Mouse (Mus musculus) hindbrain, embryonic 11.5 days (tissue): Measurements from ENCODE around the gene Twist2. TPM values are rescaled to one million over a fixed set of nuclear protein-coding genes. Genes with fewer than 3 reads are reported as not detected.

Experiments
- ATAC-seq: fragments of 200-750 bp; cut with Nextera tagmentation; 2 replicates; pipeline ENCODE4 v1.8.0; 2017; ENCODE audit warnings: mild to moderate bottlenecking, moderate TSS enrichment, moderate library complexity; ENCODE audit not compliant: low FRiP score
- DNase-seq: peaks from one replicate; pipeline ENCODE4 v3.0.0-alpha.2; 2015; ENCODE audit warnings: low spot score
- H3K27ac ChIP-seq: fragments of 300-500 bp; sonication (generic); 2 replicates; pipeline ENCODE4 v1.5.1; 2014; ENCODE audit warnings: mild to moderate bottlenecking, low read depth, low read length
- H3K27me3 ChIP-seq: fragments of 300-500 bp; sonication (generic); 2 replicates; pipeline ENCODE4 v1.6.1; 2014; ENCODE audit warnings: mild to moderate bottlenecking, low read length, moderate library complexity, mixed read lengths; ENCODE audit not compliant: control insufficient read depth, insufficient read depth
- H3K36me3 ChIP-seq: fragments of 300-500 bp; sonication (generic); 2 replicates; pipeline ENCODE4 v1.6.1; 2014; ENCODE audit warnings: mild to moderate bottlenecking, low read length, moderate library complexity, mixed read lengths; ENCODE audit not compliant: control insufficient read depth, insufficient read depth
- H3K4me1 ChIP-seq: fragments of 300-500 bp; sonication (generic); replicated peaks from 2 replicates; pipeline ENCODE4 v1.6.1; 2014; ENCODE audit warnings: low read length, mixed read lengths; ENCODE audit not compliant: control insufficient read depth, insufficient read depth
- H3K4me2 ChIP-seq: fragments of 300-500 bp; sonication (generic); replicated peaks from 2 replicates; pipeline ENCODE4 v1.6.1; 2014; ENCODE audit warnings: mild to moderate bottlenecking, low read depth, low read length
- H3K4me3 ChIP-seq: fragments of 300-500 bp; sonication (generic); 2 replicates; pipeline ENCODE4 v1.5.1; 2014; ENCODE audit warnings: low read depth, low read length
- H3K9ac ChIP-seq: fragments of 300-500 bp; sonication (generic); 2 replicates; pipeline ENCODE4 v1.6.1; 2014; ENCODE audit warnings: low read depth, low read length
- H3K9me3 ChIP-seq: fragments of 300-500 bp; sonication (generic); 2 replicates; pipeline ENCODE4 v1.6.1; 2016; ENCODE audit warnings: low read length; ENCODE audit not compliant: control insufficient read depth
- WGBS: fragments of 180-500 bp; shearing (Covaris S2); extraction: QIAGEN DNeasy Blood & Tissue Kit; methylation state at CpG from one replicate; pipeline ENCODE4 v1.1.7; 2014; 5-methylcytosine and 5-hydroxymethylcytosine counted together
- polyA plus RNA-seq: library from polyadenylated mRNA; unstranded; fragments of >200 nt; fragmentation: Nextera tagmentation; extraction: Ambion mirVana; gene quantifications from 2 replicates; pipeline ENCODE4 v1.2.1, GENCODE M21; 2014

Gene Twist2
- polyA plus RNA-seq, 1 experiment from 2014 or later: 23.2 TPM

GRCm38 (mm10) chr1:91874633-91875032 is 73.4 kb downstream of the Twist2 start:
- Histone ChIP-seq H3K9me3 (no peaks in the 10 kb centered on the region), H3K27me3 (no peaks in the 10 kb centered on the region), H3K4me1 (no peaks in the 10 kb centered on the region), H3K36me3 (no peaks in the 10 kb centered on the region), H3K27ac (no peak overlapping the region), H3K4me2 (no peak overlapping the region), H3K4me3 (no peak overlapping the region), H3K9ac (no peak overlapping the region)
- ATAC-seq: no peak
- 29% methylated on average over 2 of the region's 2 CpGs for WGBS
- DNase-seq: peak; percentile 82

DNA sequence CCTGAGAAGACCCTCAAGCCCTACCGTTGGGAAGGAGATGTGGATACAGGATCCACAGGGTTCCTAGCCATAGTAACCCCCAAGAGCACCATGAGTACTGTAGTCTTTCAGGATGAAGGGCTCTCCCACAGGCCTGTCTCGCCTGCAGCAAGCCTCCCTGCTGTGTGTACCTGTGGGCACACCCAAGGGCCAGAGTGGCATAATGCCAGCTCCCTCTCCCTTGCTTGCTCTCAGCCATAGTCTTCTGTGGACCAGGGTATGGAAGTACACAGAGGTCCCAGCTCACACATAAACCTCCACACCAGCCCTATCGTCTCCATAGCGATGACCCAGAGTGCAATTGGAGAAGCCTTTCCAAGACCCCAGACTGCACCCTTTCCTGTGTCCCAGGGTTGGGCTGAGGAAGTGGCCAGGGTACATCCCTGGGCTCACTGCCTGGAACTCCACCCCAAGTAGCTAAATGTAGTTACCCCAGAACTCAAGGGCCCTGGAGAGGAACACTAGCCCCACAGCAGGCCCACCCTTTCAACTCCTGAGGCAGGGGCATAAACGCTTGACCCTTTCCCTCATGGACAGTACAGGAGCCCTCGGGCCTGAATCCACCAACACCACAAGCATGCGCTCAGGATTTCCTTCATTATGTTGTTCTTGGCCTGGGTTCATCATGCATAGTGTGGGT is 73.9 kb downstream of the Twist2 start:
- DNase-seq (no peak), ATAC-seq (no peak)
- Histone ChIP-seq H3K4me2 (no peak overlapping the region), H3K27me3 (no peaks in the 10 kb centered on the region), H3K27ac (no peak overlapping the region), H3K9ac (no peak overlapping the region), H3K9me3 (no peaks in the 10 kb centered on the region), H3K36me3 (no peaks in the 10 kb centered on the region), H3K4me1 (no peaks in the 10 kb centered on the region), H3K4me3 (no peak overlapping the region)
- 74% methylated on average over 7 of the region's 7 CpGs for WGBS

DNA sequence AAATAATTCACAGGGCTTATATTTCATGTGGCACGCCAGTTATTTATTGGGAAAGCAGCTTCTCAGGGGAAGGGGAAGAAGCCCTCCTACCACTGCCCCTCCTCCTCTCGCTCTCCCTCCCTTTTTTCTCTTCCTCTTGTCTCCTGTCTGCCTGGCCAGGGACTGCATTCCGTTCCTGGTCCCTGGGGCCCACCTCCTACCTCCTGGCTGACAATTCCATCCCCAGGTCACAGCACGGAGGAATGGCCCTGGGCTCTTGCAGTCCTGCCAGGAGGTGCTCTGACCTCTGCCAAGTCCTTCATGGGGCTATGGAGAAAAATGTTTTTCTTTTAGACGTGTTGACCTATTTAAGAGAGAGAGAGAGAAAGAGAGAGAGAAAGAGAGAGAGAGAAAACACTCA is 77.4 kb downstream of the Twist2 start:
- Histone ChIP-seq H3K4me2 (no peak overlapping the region), H3K9ac (no peak overlapping the region), H3K4me1 (no peaks in the 10 kb centered on the region), H3K4me3 (no peak overlapping the region), H3K36me3 (no peaks in the 10 kb centered on the region), H3K27me3 (no peaks in the 10 kb centered on the region), H3K27ac (no peak overlapping the region), H3K9me3 (no peaks in the 10 kb centered on the region)
- DNase-seq (no peak), ATAC-seq (no peak)
- 31% methylated on average over 5 of the region's 5 CpGs for WGBS

- no peaks in the 10 kb centered on the region for H3K9me3 ChIP-seq
- no peak for DNase-seq
- 91% methylated on average over 12 of the region's 12 CpGs for WGBS
Observed at GRCm38 (mm10) chr1:91880156-91880555, 78.9 kb downstream of the Twist2 start.

GRCm38 (mm10) chr1:91880899-91881298 is 79.6 kb downstream of the Twist2 start:
- WGBS: 77% methylated on average over 8 of the region's 8 CpGs
- H3K9me3 ChIP-seq: no peaks in the 10 kb centered on the region
- no peaks in the 10 kb centered on the region for H3K36me3 ChIP-seq
- no peak overlapping the region for H3K27ac ChIP-seq
- H3K9ac ChIP-seq: no peak overlapping the region
- DNase-seq: no peak
- no peak for ATAC-seq
- no peaks in the 10 kb centered on the region for H3K4me1 ChIP-seq
- no peak overlapping the region for H3K4me3 ChIP-seq
- H3K27me3 ChIP-seq: no peaks in the 10 kb centered on the region
- H3K4me2 ChIP-seq: no peak overlapping the region

More at GRCm38 (mm10) chr1:91880156-91880555, 78.9 kb downstream of the Twist2 start:
- Histone ChIP-seq H3K36me3 (no peaks in the 10 kb centered on the region), H3K27ac (no peak overlapping the region), H3K27me3 (no peaks in the 10 kb centered on the region), H3K4me1 (no peaks in the 10 kb centered on the region), H3K4me3 (no peak overlapping the region), H3K9ac (no peak overlapping the region), H3K4me2 (no peak overlapping the region)
- no peak for ATAC-seq

DNA sequence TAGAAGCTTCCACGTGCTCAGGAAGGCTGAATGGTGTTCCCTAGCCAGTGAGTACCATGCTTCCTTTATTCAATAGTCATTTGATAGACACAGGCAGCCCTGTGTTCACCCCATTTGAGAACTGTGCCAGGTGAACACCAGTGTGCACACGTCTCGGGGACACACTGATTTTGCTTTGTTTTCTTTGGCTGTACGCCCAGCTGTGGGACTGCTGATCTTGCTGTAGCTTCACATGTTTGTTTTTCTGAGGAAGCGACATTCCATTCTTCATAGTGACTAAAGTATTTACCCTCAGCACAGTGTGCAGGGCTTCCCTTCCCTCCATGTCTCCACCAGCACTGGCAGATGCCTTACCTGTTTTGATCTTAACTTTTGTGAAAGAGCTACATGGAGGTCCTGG is 81.9 kb downstream of the Twist2 start:
- no peak overlapping the region for H3K27ac ChIP-seq
- no peaks in the 10 kb centered on the region for H3K4me1 ChIP-seq
- H3K9ac ChIP-seq: no peak overlapping the region
- no peak overlapping the region for H3K4me3 ChIP-seq
- H3K27me3 ChIP-seq: no peaks in the 10 kb centered on the region
- ATAC-seq (no peak), DNase-seq (no peak)
- H3K36me3 ChIP-seq: no peaks in the 10 kb centered on the region
- no peaks in the 10 kb centered on the region for H3K9me3 ChIP-seq
- WGBS: 63% methylated on average over 5 of the region's 5 CpGs
- no peak overlapping the region for H3K4me2 ChIP-seq

DNA sequence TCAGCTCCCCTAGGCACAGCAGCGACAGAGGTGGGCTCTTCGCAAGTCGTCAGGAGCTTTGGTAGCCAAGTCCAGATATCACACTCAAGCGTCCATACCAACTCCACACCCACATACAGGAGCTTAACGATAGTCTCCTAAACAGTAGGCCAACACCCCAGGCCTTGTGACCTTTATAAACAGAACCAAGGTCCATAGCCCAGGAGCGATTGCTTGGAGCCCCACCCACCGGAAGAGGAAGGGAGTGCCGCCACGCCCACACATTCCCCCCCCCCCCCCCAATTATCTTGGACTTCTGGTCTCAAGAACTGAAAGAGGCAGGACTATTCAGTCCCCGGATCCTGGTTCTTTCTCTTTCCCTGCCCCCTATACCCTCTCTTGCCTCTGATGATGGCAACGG is 92.3 kb downstream of the Twist2 start:
- no peaks in the 10 kb centered on the region for H3K27me3 ChIP-seq
- DNase-seq (no peak), ATAC-seq (no peak)
- H3K4me3 ChIP-seq: no peak overlapping the region
- H3K9ac ChIP-seq: no peak overlapping the region
- H3K36me3 ChIP-seq: no peaks in the 10 kb centered on the region
- H3K4me1 ChIP-seq: no peaks in the 10 kb centered on the region
- 95% methylated on average over 11 of the region's 11 CpGs for WGBS
- no peaks in the 10 kb centered on the region for H3K9me3 ChIP-seq
- H3K27ac ChIP-seq: no peak overlapping the region
- no peak overlapping the region for H3K4me2 ChIP-seq

DNA sequence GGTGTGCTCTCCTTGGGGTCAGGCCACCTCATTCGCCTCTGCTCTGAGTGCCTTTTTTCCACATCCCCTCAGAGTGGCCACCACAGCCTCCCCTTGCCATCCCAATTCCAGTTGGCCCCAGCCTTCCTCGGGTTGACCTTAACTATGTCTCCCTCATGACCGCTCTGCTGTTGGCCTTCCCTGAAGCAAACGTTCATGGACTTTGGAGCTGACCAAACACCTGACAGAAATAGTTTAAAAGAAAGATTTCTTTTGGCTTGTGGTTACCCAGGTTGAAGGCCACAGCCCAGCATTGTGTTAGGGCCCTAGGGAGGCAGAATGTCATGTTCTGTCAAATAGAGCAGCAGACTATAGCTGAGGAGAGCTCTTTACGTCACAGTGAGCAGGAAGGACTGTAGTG is 93.0 kb downstream of the Twist2 start:
- no peak overlapping the region for H3K9ac ChIP-seq
- ATAC-seq: no peak
- H3K4me1 ChIP-seq: no peaks in the 10 kb centered on the region
- no peaks in the 10 kb centered on the region for H3K9me3 ChIP-seq
- DNase-seq: no peak
- H3K27ac ChIP-seq: no peak overlapping the region
- H3K27me3 ChIP-seq: no peaks in the 10 kb centered on the region
- 87% methylated on average over 5 of the region's 5 CpGs for WGBS
- no peak overlapping the region for H3K4me3 ChIP-seq
- H3K4me2 ChIP-seq: no peak overlapping the region
- no peaks in the 10 kb centered on the region for H3K36me3 ChIP-seq

DNA sequence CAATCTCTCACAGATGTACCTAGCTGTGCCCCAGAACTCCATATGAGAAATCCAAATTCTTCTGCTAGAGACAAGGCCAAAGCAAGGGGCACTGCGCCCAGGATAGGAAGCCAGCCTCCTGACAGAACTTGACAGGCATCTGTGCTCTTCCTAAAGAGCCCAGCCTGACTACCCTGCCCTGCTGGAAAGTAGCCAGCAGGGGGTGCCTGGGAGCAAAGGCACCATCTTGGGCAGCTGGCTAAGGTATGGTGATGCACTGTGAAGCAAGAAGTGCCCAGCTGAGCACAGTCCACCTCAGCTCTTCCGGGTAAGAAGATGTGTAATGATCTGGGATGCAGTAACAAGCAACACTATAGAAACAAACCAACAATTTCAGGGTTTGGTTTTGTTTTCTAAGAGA is 95.8 kb downstream of the Twist2 start:
- H3K27ac ChIP-seq: no peak overlapping the region

More for the DNA sequence above, 95.8 kb downstream of the Twist2 start:
- Histone ChIP-seq H3K9ac (no peak overlapping the region), H3K4me1 (no peaks in the 10 kb centered on the region), H3K36me3 (no peaks in the 10 kb centered on the region), H3K4me3 (no peak overlapping the region), H3K27me3 (no peaks in the 10 kb centered on the region), H3K9me3 (no peaks in the 10 kb centered on the region), H3K4me2 (no peak overlapping the region)
- ATAC-seq: no peak
- 92% methylated on average over 2 of the region's 2 CpGs for WGBS
- DNase-seq: no peak
